Mouse (Mus musculus) forebrain, embryonic 14.5 days (tissue): ENCODE measurements around the gene Mb. TPM values are rescaled to one million over a fixed set of nuclear protein-coding genes. Genes with fewer than 3 reads are reported as not detected.

Experiments used
- ATAC-seq: fragments of 200-750 bp; cut with Nextera tagmentation; 2 replicates; pipeline ENCODE4 v1.8.0; 2017; ENCODE audit warnings: mild to moderate bottlenecking, moderate library complexity
- DNase-seq: peaks from one replicate; pipeline ENCODE4 v3.0.0-alpha.2; 2015; ENCODE audit warnings: low spot score
- H3K27ac ChIP-seq: fragments of 300-500 bp; sonication (generic); 2 replicates; pipeline ENCODE4 v1.5.1; 2014; ENCODE audit warnings: low read depth, mild to moderate bottlenecking, control low read depth, low read length, moderate library complexity
- H3K27me3 ChIP-seq: fragments of 300-500 bp; sonication (generic); replicated peaks from 2 replicates; pipeline ENCODE4 v1.6.1; 2014; ENCODE audit warnings: low read length, control low read depth, mixed read lengths; ENCODE audit not compliant: control insufficient read depth, insufficient read depth
- H3K36me3 ChIP-seq: fragments of 300-500 bp; sonication (generic); 2 replicates; pipeline ENCODE4 v1.6.1; 2014; ENCODE audit warnings: low read length, control low read depth; ENCODE audit not compliant: control insufficient read depth, insufficient read depth
- H3K4me1 ChIP-seq: fragments of 300-500 bp; sonication (generic); 2 replicates; pipeline ENCODE4 v1.6.1; 2014; ENCODE audit warnings: antibody characterized with exemption, low read length, control low read depth; ENCODE audit not compliant: control insufficient read depth, insufficient read depth
- H3K4me2 ChIP-seq: fragments of 300-500 bp; sonication (generic); 2 replicates; pipeline ENCODE4 v1.6.1; 2014; ENCODE audit warnings: mild to moderate bottlenecking, control low read depth, low read length
- H3K4me3 ChIP-seq: fragments of 300-500 bp; sonication (generic); 2 replicates; pipeline ENCODE4 v1.5.1; 2014; ENCODE audit warnings: low read depth, low read length, control low read depth
- H3K9ac ChIP-seq: fragments of 300-500 bp; sonication (generic); 2 replicates; pipeline ENCODE4 v1.6.1; 2014; ENCODE audit warnings: mild to moderate bottlenecking, low read length, control low read depth, moderate library complexity
- H3K9me3 ChIP-seq: fragments of 300-500 bp; sonication (generic); replicated peaks from 2 replicates; pipeline ENCODE4 v1.6.1; 2016; ENCODE audit warnings: low read length, control low read depth, mixed read lengths; ENCODE audit not compliant: control insufficient read depth
- WGBS: fragments of 180-500 bp; shearing (Covaris S2); extraction: QIAGEN DNeasy Blood & Tissue Kit; methylation state at CpG from one replicate; pipeline ENCODE4 v1.1.7; 2014; 5-methylcytosine and 5-hydroxymethylcytosine counted together
- polyA plus RNA-seq: library from polyadenylated mRNA; unstranded; fragments of >200 nt; fragmentation: Nextera tagmentation; extraction: Ambion mirVana; gene quantifications from 2 replicates; pipeline ENCODE4 v1.2.1, GENCODE M21; 2014

Mb gene
- polyA plus RNA-seq, 1 experiment from 2014 or later, result not detected

DNA sequence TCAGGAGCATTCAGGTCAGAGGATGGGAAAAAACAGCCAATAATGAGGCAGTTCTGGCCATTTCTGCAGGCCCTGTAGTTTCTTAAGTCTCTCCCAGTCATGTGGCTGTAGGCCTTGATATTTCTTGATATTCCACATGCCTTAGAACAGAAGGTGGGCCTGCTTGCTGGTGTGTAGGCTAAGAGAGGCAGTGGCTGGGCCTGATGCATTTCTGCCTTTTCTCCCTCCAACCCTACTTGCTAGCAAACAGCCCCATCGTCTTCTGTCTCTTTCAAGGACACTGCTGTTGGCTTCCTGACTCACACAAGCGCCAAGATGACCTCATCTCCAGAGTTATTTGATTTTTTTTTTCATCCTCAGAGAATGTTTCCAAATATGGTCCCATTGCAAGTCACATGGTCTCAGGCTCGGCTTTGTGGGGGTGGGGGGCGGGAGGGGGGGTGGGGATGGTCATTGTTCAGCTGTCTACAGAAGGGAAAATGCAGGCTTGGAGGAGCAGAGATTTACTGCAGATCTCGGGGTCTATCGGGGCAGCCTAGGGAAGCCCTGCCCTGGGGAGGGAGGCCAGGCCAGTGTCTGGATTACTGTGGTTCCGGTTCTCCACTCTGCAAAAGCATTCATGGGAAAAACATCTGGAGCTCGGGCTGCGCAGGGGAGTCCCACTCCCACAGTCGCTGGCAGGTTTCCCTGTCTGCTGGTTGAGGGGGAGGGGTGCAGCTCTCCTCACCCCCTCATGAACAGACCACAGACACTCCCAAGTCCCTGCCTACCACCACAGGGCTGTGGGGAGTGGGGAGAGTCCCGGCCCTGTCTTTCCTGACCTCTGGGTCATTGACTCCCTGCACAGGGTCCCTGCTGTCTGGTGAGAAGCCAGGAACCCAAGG, 12.9 kb downstream of the Mb start:
- H3K4me2 ChIP-seq, result no peak overlapping the region
- H3K36me3 ChIP-seq, result no peaks in the 10 kb centered on the region
- no peak overlapping the region for H3K9ac ChIP-seq
- H3K4me1 ChIP-seq, result no peaks in the 10 kb centered on the region
- H3K27ac ChIP-seq, result peak overlapping the region; percentile 39; the same call in 1 of the 2 replicates
- WGBS, result 55% methylated on average over 11 of the region's 11 CpGs
- no peaks in the 10 kb centered on the region for H3K9me3 ChIP-seq
- ATAC-seq (no peak), DNase-seq (no peak)
- H3K27me3 ChIP-seq, result no peaks in the 10 kb centered on the region
- no peak overlapping the region for H3K4me3 ChIP-seq

DNA sequence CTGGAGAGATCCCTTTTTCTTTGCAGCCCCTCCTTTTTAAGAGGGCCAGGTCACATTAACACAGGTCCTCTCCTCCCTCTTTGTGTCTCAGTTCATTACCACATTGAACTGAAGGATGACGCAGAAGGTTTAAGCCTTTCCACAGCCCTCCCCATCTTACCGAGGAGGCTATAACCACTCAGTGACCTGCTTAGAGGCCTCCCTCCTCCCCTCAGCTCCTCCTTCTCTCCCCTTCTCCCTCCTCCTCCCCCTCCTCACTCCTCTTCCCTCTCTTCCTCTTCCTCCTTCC, 13.5 kb downstream of the Mb start:
- Histone ChIP-seq H3K36me3 (no peaks in the 10 kb centered on the region), H3K4me2 (no peak overlapping the region), H3K9ac (no peak overlapping the region), H3K27ac (peak overlapping the region; percentile 39; the same call in 1 of the 2 replicates), H3K9me3 (no peaks in the 10 kb centered on the region), H3K4me1 (no peaks in the 10 kb centered on the region), H3K4me3 (no peak overlapping the region), H3K27me3 (no peaks in the 10 kb centered on the region)
- DNase-seq, result no peak
- ATAC-seq, result no peak
- WGBS, result 32% methylated on average over 2 of the region's 2 CpGs

DNA sequence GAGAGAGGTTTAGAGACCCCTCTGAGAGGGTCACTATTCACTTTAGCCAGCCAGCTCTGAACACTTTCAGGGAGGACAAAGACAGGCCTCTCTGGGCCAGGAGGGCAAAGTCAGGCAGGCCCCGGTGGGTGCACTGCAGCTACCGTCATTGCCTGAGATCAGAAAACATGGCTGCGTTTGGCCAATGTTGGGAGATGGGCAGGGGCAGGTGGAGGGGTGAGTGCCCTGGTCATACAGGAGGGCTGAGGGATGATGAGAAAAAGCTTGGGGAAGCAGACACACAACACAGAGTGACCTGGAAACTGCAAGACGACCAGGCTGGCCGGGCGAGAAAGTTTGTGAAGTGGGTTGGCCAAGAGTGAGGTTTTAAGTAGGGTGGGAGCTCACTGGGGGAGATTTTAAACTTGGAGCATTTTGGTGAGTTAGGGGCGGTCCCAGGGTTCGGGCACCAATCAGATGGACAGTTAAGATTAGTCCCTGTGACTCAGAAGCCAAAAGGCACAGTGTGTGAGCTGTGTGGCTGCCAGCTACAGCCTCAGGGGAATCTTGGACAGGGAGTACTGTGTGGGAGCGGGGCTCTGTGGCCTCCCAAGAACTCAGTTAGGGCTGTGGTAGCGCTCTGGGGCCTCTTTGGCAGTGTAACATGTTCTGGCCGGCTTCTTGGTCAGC, 14.0 kb downstream of the Mb start:
- H3K4me3 ChIP-seq, result no peak overlapping the region
- no peak for ATAC-seq
- H3K9ac ChIP-seq, result no peak overlapping the region
- no peaks in the 10 kb centered on the region for H3K9me3 ChIP-seq
- H3K4me2 ChIP-seq, result no peak overlapping the region
- 78% methylated on average over 11 of the region's 11 CpGs for WGBS
- H3K27ac ChIP-seq, result no peak overlapping the region; the same call in 1 of the 2 replicates
- DNase-seq, result no peak
- H3K4me1 ChIP-seq, result no peaks in the 10 kb centered on the region
- H3K27me3 ChIP-seq, result no peaks in the 10 kb centered on the region
- no peaks in the 10 kb centered on the region for H3K36me3 ChIP-seq

DNA sequence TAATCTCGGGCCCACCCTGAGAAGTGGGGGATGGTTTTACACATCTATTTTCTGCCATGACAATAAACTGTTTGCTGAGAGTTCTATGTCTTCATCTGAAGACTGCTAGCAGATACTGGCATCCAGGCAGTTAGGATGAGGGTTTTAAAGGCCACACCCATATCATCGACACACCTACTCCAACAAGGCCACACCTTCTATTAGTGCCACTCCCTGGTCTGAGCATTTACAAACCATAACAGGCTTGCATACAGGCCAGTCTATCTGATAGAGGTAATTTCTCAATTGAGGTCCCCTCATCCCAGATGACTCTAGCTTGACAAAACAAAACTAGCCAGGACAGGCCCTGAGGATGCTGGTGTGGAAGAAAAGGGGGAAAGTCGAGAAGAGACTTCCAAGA, 14.8 kb downstream of the Mb start:
- no peak overlapping the region for H3K4me2 ChIP-seq
- no peak overlapping the region for H3K4me3 ChIP-seq
- H3K36me3 ChIP-seq, result no peaks in the 10 kb centered on the region
- H3K27ac ChIP-seq, result no peak overlapping the region
- no peaks in the 10 kb centered on the region for H3K9me3 ChIP-seq
- WGBS, result 75% methylated on average over 3 of the region's 3 CpGs
- no peak overlapping the region for H3K9ac ChIP-seq
- ATAC-seq, result no peak
- no peak for DNase-seq
- no peaks in the 10 kb centered on the region for H3K4me1 ChIP-seq
- no peaks in the 10 kb centered on the region for H3K27me3 ChIP-seq

DNA sequence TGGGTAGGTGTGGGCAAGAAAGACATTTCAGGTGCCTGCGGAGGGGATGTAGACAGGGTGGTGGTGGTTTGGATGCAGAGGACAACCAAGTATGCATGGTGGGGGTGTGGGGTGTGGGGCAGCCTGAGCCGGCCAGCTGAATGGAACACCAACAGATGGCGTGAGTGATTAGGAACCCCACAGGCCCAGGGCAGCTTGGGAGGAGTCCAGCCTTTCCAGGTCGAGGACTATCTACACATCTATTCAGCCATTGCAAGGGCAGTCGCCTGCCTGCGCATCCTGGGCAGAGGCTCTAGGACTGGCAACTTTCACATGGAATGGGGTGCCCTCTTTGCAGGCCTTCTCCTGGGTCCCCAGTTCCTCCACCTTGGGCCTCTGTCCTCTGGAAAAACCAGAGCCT, 15.9 kb downstream of the Mb start:
- H3K9me3 ChIP-seq, result no peaks in the 10 kb centered on the region
- H3K4me3 ChIP-seq, result no peak overlapping the region
- WGBS, result 87% methylated on average over 6 of the region's 6 CpGs
- no peak overlapping the region for H3K9ac ChIP-seq
- DNase-seq (no peak), ATAC-seq (no peak)
- H3K4me1 ChIP-seq, result no peaks in the 10 kb centered on the region
- H3K27me3 ChIP-seq, result no peaks in the 10 kb centered on the region
- H3K27ac ChIP-seq, result no peak overlapping the region
- no peak overlapping the region for H3K4me2 ChIP-seq
- H3K36me3 ChIP-seq, result no peaks in the 10 kb centered on the region

DNA sequence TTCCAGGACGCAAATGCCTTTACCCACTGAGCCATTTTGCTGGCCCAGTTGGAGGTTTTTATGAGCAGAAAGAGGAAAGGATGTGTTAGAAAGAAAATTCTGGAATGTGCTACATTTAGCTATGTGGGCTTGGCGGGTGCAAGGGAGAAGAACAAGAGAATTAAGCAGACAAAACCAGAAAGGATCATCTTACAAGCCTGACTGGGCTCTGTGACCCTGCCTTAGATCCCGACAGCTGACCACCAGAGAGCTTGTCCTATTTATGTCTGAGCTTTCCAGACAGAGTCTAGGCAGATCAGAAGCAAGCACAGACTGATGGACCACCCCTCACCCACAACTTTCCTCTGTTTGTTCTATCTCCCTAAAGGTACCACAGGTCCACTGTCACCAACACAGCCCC, 19.2 kb downstream of the Mb start:
- 48% methylated on average over 3 of the region's 3 CpGs for WGBS

DNA sequence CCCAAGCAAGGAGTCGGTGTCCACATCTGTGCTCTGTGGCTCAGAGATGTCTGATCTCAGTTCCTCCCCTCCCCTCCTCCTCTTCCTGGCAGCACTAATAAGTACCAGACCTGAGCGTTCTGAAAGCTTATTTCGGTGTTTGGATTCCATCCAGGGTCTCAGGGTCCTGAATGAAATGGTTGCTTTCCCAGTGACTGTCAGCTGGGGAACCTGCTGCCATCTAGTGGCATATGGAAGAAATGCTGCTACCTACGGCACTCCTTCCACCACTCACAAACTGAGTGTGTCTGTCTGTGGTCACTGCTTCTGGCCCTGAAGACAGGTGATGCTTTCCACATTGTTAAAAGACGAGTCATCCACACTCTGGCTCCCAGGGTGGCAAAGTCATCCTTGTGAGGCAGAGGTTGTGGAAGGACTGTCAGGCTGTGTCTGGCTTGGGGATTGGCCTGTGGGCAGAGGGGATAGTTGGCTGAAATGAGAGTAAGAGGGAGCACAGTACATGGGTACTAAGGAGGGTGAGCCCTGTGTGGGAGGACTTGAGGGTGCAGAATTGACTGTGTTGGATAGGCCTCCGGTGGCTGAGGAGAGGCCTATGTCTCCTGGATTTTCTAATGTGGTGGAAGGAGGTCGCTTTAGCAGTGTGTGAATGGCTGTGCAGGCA, 21.0 kb downstream of the Mb start:
- Histone ChIP-seq H3K27me3 (no peaks in the 10 kb centered on the region), H3K36me3 (no peaks in the 10 kb centered on the region), H3K4me2 (no peak overlapping the region), H3K9me3 (no peaks in the 10 kb centered on the region), H3K4me3 (no peak overlapping the region), H3K4me1 (no peaks in the 10 kb centered on the region), H3K9ac (no peak overlapping the region), H3K27ac (no peak overlapping the region)
- WGBS, result 28% methylated on average over 7 of the region's 7 CpGs
- DNase-seq (peak; percentile 94), ATAC-seq (peak; percentile 84)

More for the DNA sequence above, 19.2 kb downstream of the Mb start:
- Histone ChIP-seq H3K36me3 (no peaks in the 10 kb centered on the region), H3K9ac (no peak overlapping the region), H3K4me1 (no peaks in the 10 kb centered on the region), H3K4me3 (no peak overlapping the region), H3K27ac (no peak overlapping the region), H3K27me3 (no peaks in the 10 kb centered on the region), H3K9me3 (no peaks in the 10 kb centered on the region), H3K4me2 (no peak overlapping the region)
- ATAC-seq (no peak), DNase-seq (no peak)

DNA sequence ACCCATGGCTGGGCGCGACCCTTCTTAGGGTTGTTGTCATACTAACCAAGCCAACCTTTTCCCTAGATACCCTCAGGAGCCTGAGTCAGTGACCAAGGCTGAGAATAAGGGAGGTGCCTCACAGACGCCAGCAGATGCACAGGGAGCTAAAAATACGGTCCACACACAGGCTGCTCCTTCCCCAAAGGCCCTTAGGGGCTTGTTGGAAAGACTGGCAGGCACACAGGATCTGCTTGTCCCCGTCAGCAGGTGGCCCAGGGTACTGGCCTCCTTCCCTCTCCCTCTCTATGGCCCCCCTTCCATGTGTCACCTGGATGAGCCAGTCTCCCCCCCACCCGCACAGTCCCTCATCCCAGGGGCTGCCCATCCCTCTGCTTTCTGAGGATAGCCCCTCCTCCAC, 22.8 kb downstream of the Mb start:
- no peaks in the 10 kb centered on the region for H3K36me3 ChIP-seq
- H3K9me3 ChIP-seq, result no peaks in the 10 kb centered on the region
- DNase-seq, result no peak
- ATAC-seq, result no peak
- H3K4me2 ChIP-seq, result no peak overlapping the region
- no peak overlapping the region for H3K27ac ChIP-seq
- no peak overlapping the region for H3K4me3 ChIP-seq
- WGBS, result 73% methylated on average over 6 of the region's 6 CpGs
- H3K4me1 ChIP-seq, result no peaks in the 10 kb centered on the region
- H3K27me3 ChIP-seq, result no peaks in the 10 kb centered on the region
- H3K9ac ChIP-seq, result no peak overlapping the region

DNA sequence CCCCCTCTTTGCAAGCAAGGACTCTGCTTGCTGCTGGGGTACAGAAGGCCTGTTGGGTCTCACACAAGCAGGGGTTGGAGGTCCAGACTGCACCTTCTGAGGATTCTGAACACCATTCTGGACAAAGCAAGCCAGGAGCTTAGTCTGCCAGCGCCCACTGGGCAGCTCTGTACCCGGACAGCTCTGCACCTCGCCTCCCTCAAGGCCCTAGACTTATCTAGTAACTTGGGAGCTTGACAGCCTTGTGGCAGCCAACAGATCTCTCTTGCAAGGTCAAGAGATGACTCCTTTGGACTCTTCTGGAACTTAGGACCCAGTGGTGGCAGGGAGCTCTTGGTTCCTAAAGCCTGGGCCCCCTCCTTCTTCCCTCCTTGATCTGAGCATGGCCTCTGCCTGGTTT, 23.4 kb downstream of the Mb start:
- H3K9me3 ChIP-seq, result no peaks in the 10 kb centered on the region
- no peak for DNase-seq
- H3K4me1 ChIP-seq, result no peaks in the 10 kb centered on the region
- no peaks in the 10 kb centered on the region for H3K36me3 ChIP-seq
- WGBS, result 86% methylated on average over 3 of the region's 3 CpGs
- no peak overlapping the region for H3K9ac ChIP-seq
- ATAC-seq, result no peak
- H3K4me3 ChIP-seq, result no peak overlapping the region
- H3K4me2 ChIP-seq, result no peak overlapping the region
- no peak overlapping the region for H3K27ac ChIP-seq
- H3K27me3 ChIP-seq, result no peaks in the 10 kb centered on the region
